11 mouse cellular contexts compared by ENCODE assay signal in the genomic region with DNA sequence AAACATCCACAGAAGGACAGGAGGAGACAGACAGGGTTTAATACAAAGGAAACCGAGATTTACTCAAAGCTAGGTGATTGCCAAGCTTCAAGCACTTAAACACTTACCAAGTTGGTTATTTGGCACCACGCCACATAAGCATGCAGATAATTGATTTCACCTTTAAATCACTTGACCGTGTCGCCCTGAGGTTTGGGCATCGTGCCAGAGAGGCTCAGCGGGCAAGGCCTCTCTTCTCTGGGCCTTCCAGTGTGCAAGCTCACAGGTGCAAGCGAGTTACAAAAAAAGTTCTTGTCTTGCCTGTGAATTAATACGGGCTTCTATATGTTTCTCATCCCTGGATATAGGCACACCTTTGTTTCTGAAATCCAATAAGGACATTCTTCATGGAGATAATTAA.
A peak's percentile ranks its signal among the peaks of the same experiment; 100 is the strongest.
DNase-seq lines count a peak whose midpoint lies in the region; ATAC-seq lines count a peak whose summit lies in the region.
"Had no signal": no experiment of that assay in that cellular context is flagged by ENCODE, and none has a peak within 500 bp of the region (broad histone marks: within the 10 kb centered on the region; RNA-seq: fewer than 3 reads in every experiment).

No protein-coding gene starts in this region.

- H3K9ac ChIP-seq in midbrain, embryonic 13.5 days (replicated peaks): no peak overlapping the region
- no peak overlapping the region for H3K9ac ChIP-seq in midbrain, embryonic 16.5 days (ENCODE audit: low read depth, low read length)
- H3K9ac ChIP-seq: embryonic facial prominence, embryonic 12.5 days had no signal

- H3K9me3 ChIP-seq in midbrain, embryonic 13.5 days: no peaks in the 10 kb centered on the region
- no peaks in the 10 kb centered on the region for H3K9me3 ChIP-seq in midbrain, embryonic 16.5 days (replicated peaks; ENCODE audit: control insufficient read depth, low read length, poor library complexity, severe bottlenecking)
- H3K9me3 ChIP-seq: embryonic facial prominence, embryonic 12.5 days had no signal

- no peak for ATAC-seq in midbrain, embryonic 13.5 days
- ATAC-seq in midbrain, embryonic 16.5 days: no peak

- no peaks in the 10 kb centered on the region for H3K27me3 ChIP-seq in midbrain, embryonic 13.5 days
- H3K27me3 ChIP-seq in midbrain, embryonic 16.5 days (ENCODE audit: control insufficient read depth, insufficient read depth, low read depth, low read length): no peaks in the 10 kb centered on the region
- H3K27me3 ChIP-seq: embryonic facial prominence, embryonic 12.5 days had no signal

- peaks cover 27% of the 10 kb centered on the region for H3K4me1 ChIP-seq in midbrain, embryonic 13.5 days (replicated peaks)
- peaks cover 23% of the 10 kb centered on the region for H3K4me1 ChIP-seq in midbrain, embryonic 16.5 days (ENCODE audit: control insufficient read depth, insufficient read depth, low read length)

- H3K36me3 ChIP-seq in midbrain, embryonic 13.5 days: no peaks in the 10 kb centered on the region
- no peaks in the 10 kb centered on the region for H3K36me3 ChIP-seq in midbrain, embryonic 16.5 days (ENCODE audit: control insufficient read depth, insufficient read depth, low read length)
- H3K36me3 ChIP-seq: embryonic facial prominence, embryonic 12.5 days had no signal

- peak overlapping the region; percentile 36; the same call in 1 of the 2 replicates for H3K27ac ChIP-seq in midbrain, embryonic 13.5 days
- no peak overlapping the region for H3K27ac ChIP-seq in midbrain, embryonic 16.5 days (ENCODE audit: low read length)
- H3K27ac ChIP-seq: macrophage had no signal

- DNase-seq in embryo, embryonic 11 days: peak; percentile 15
- DNase-seq in embryo, embryonic 9.5 days (ENCODE audit: extremely low spot score): no peak
- peak; percentile 69 for DNase-seq in kidney, adult 8-10 months
- DNase-seq in lung, postnatal 10 days: peak; percentile 19
- no peak for DNase-seq in gastrocnemius, postnatal 4 days (ENCODE audit: low spot score in 2 of 2)
- DNase-seq in right cerebral cortex, adult 2 months (ENCODE audit: low spot score in 2 of 2): no peak
- DNase-seq: thymus, postnatal 25 days had no signal

- no peak overlapping the region for H3K4me2 ChIP-seq in midbrain, embryonic 13.5 days (replicated peaks)
- no peak overlapping the region for H3K4me2 ChIP-seq in midbrain, embryonic 16.5 days (ENCODE audit: low read length)
- H3K4me2 ChIP-seq: embryonic facial prominence, embryonic 12.5 days had no signal

- no peak overlapping the region for H3K4me3 ChIP-seq in midbrain, embryonic 13.5 days (replicated peaks)
- H3K4me3 ChIP-seq in midbrain, embryonic 16.5 days (ENCODE audit: low read depth, low read length): no peak overlapping the region
- H3K4me3 ChIP-seq: embryonic facial prominence, embryonic 12.5 days had no signal

- 43% methylated on average over 8 of the region's 8 CpGs for WGBS in midbrain, embryonic 13.5 days
- 35% methylated on average over 8 of the region's 8 CpGs for WGBS in midbrain, embryonic 16.5 days

Comparison
In these comparisons a context has a peak if more than half of its experiments do, and no peak if none do; other contexts are left out.
1. DNase-seq: peak in embryo, embryonic 11 days (single experiment), kidney, adult 8-10 months (2 of 2) and lung, postnatal 10 days (single experiment); none in embryo, embryonic 9.5 days (single experiment), gastrocnemius, postnatal 4 days (0 of 2) and right cerebral cortex, adult 2 months (0 of 2).